Mouse (Mus musculus) myocyte (in vitro differentiated cells): ENCODE measurements around the gene Dcaf11.

Experiments
- E2F4 ChIP-seq: IDR thresholded peaks from one replicate; pipeline ENCODE4 v1.6.1; 2011; ENCODE audit warnings: mild to moderate bottlenecking, control low read depth, moderate library complexity; ENCODE audit not compliant: insufficient read depth
- REST ChIP-seq: IDR thresholded peaks from one replicate; pipeline ENCODE4 v1.6.1; 2011; ENCODE audit warnings: mild to moderate bottlenecking, control low read depth, moderate library complexity; ENCODE audit not compliant: insufficient read depth, insufficient read length
- TCF12 ChIP-seq: IDR thresholded peaks from one replicate; pipeline ENCODE4 v1.6.1; 2011; ENCODE audit warnings: mild to moderate bottlenecking, control low read depth; ENCODE audit not compliant: poor library complexity, insufficient read depth, severe bottlenecking
- TCF3 ChIP-seq: IDR thresholded peaks from one replicate; pipeline ENCODE4 v1.6.1; 2011; ENCODE audit warnings: low read depth, control low read depth; ENCODE audit not compliant: insufficient read length

GRCm38 (mm10) chr14:55590748-55591330, 31.0 kb downstream of the Dcaf11 start, which contains the start of gene Psme2:
- no peak for TF ChIP-seq TCF3
- no peak for TF ChIP-seq E2F4
- TF ChIP-seq TCF12, result no peak
- no peak for TF ChIP-seq REST
